Mouse (Mus musculus) CD4-positive, CD25-positive, alpha-beta regulatory T cell (primary cell): ENCODE results near the gene Ccdc167. TPM values are rescaled to one million over a fixed set of nuclear protein-coding genes. Genes with fewer than 3 reads are reported as not detected.

Experiments
- polyA plus RNA-seq: library from polyadenylated mRNA; unstranded; fragments of 100-300 nt; shearing (Covaris generic); gene quantifications from one replicate; pipeline ENCODE4 v1.2.1, GENCODE M21; 2017

The Ccdc167 gene
- 8.5 TPM for polyA plus RNA-seq

GRCm38 (mm10) chr17:29716732-29717445, at the start of gene Ccdc167:
TSS of gene Ccdc167 (minus strand) at chr17:29717044.

GRCm38 (mm10) chr17:29660076-29660761, 56.6 kb downstream of the Ccdc167 start, which contains the start of gene Cmtr1:
TSS of gene Cmtr1 (plus strand) at chr17:29660595.

Other genes with a start within 250 kb of the Ccdc167 start
- gene Pim1, start 226.3 kb downstream of the Ccdc167 start, polyA plus RNA-seq: 95.5 TPM
- gene Gm17657, start 167.4 kb downstream of the Ccdc167 start, polyA plus RNA-seq: 0.12 TPM
- 38.6 TPM for gene Tbc1d22b, start 167.3 kb downstream of the Ccdc167 start, polyA plus RNA-seq
- gene Tmem217, start 164.7 kb downstream of the Ccdc167 start, polyA plus RNA-seq: 4.2 TPM
- gene Rnf8, start 102.3 kb downstream of the Ccdc167 start, polyA plus RNA-seq: 70.3 TPM
- gene Gm28043, start 102.2 kb downstream of the Ccdc167 start, polyA plus RNA-seq: 7.5 TPM
- gene Cmtr1, start 56.4 kb downstream of the Ccdc167 start, polyA plus RNA-seq: 220 TPM